17 mouse cellular contexts compared by ENCODE assay signal in genomic region chr11:120626785-120627467, GRCm38 (mm10). TPM values are rescaled to one million over a fixed set of nuclear protein-coding genes. Genes with fewer than 3 reads are reported as not detected.
DNase-seq lines count a peak whose midpoint lies in the region; ATAC-seq and TF ChIP-seq lines count a peak whose summit lies in the region.
"Had no signal": no experiment of that assay in that cellular context is flagged by ENCODE, and none has a peak within 500 bp of the region (broad histone marks: within the 10 kb centered on the region; RNA-seq: fewer than 3 reads in every experiment).

No protein-coding gene starts in this region.

- peaks cover 49% of the 10 kb centered on the region for H3K79me2 ChIP-seq in CH12.LX (replicated peaks; ENCODE audit: control insufficient read depth, extremely low read depth, insufficient read depth, poor library complexity, severe bottlenecking)

- no peak for TF ChIP-seq POLR2A in cerebellum, adult 2 months (IDR thresholded peaks at IDR 0.05; ENCODE audit: borderline replicate concordance, insufficient read depth, low read length)
- TF ChIP-seq POLR2A in CH12.LX (IDR thresholded peaks at IDR 0.05; ENCODE audit: low read depth, low read length): no peak

- WGBS in cerebellum, adult 2 months: 77% methylated on average over 11 of the region's 11 CpGs
- 87% methylated on average over 11 of the region's 11 CpGs for WGBS in liver, embryonic 11.5 days

- no peaks in the 10 kb centered on the region for H3K27me3 ChIP-seq in cerebellum, adult 2 months (ENCODE audit: control insufficient read depth, insufficient read depth, low read length)
- H3K27me3 ChIP-seq in CH12.LX (replicated peaks): no peaks in the 10 kb centered on the region
- no peaks in the 10 kb centered on the region for H3K27me3 ChIP-seq in liver, embryonic 11.5 days (replicated peaks; ENCODE audit: control insufficient read depth, insufficient read depth, low read length)
- H3K27me3 ChIP-seq: limb, embryonic 12.5 days; lung, embryonic 15.5 days had no signal

- TF ChIP-seq CTCF in cerebellum, adult 2 months (IDR thresholded peaks at IDR 0.05; ENCODE audit: borderline replicate concordance, insufficient read depth, low read depth, low read length): no peak
- TF ChIP-seq CTCF in CH12.LX (conservative IDR thresholded peaks at IDR 0.05 in 1 of 2, IDR thresholded peaks at IDR 0.05 in 1 of 2; ENCODE audit: low read depth in 2 of 2, low read length in 2 of 2): no peak

- H3K27ac ChIP-seq in cerebellum, adult 2 months (ENCODE audit: insufficient read depth, low read length): no peak overlapping the region
- H3K27ac ChIP-seq in CH12.LX (ENCODE audit: insufficient read depth, low read depth): peak overlapping the region; percentile 75; the same call in 1 of the 2 replicates
- H3K27ac ChIP-seq in liver, embryonic 11.5 days (ENCODE audit: low read depth, low read length): peak overlapping the region; percentile 63
- H3K27ac ChIP-seq: forebrain, embryonic 10.5 days; heart, adult 2 months; limb, embryonic 12.5 days; lung, embryonic 15.5 days had no signal

- H3K4me2 ChIP-seq in CH12.LX (ENCODE audit: insufficient read depth, low read depth, poor library complexity, severe bottlenecking): no peak overlapping the region
- H3K4me2 ChIP-seq in liver, embryonic 11.5 days: 0 out of 2 replicates have a peak overlapping the region, but pooled peaks have one; percentile 46
- H3K4me2 ChIP-seq: limb, embryonic 12.5 days; lung, embryonic 15.5 days had no signal

- no peak overlapping the region for H3K4me3 ChIP-seq in cerebellum, adult 2 months (replicated peaks; ENCODE audit: insufficient read depth, low read depth, low read length)
- H3K4me3 ChIP-seq in CH12.LX (replicated peaks in 1 of 3; ENCODE audit: low read depth in 2 of 3, low read length in 2 of 3, poor library complexity in 1 of 3): peak overlapping the region in 1 of 3 experiments; percentile 74
- H3K4me3 ChIP-seq in liver, embryonic 11.5 days (ENCODE audit: low read depth, low read length): no peak overlapping the region
- H3K4me3 ChIP-seq: forebrain, embryonic 10.5 days; heart, adult 2 months; limb, embryonic 12.5 days; lung, embryonic 15.5 days had no signal

- H3K9ac ChIP-seq in CH12.LX (ENCODE audit: insufficient read depth, low read depth): no peak overlapping the region; the same call in 1 of the 2 replicates
- no peak overlapping the region for H3K9ac ChIP-seq in liver, embryonic 11.5 days (ENCODE audit: low read depth, low read length)
- H3K9ac ChIP-seq: limb, embryonic 12.5 days; lung, embryonic 15.5 days had no signal

- H3K36me3 ChIP-seq in CH12.LX (replicated peaks in 1 of 2; ENCODE audit: control insufficient read depth in 1 of 2, insufficient read depth in 1 of 2, low read length in 1 of 2): peaks cover 37 to 55% of the 10 kb centered on the region in 2 experiments
- H3K36me3 ChIP-seq in liver, embryonic 11.5 days (ENCODE audit: control insufficient read depth, insufficient read depth, low read length): peaks cover 17% of the 10 kb centered on the region; the same call in 1 of the 2 replicates

- in situ Hi-C loops in CH12.LX (cut with MboI; ENCODE audit: low pct_ligation_motif_present, low pct_unique_long_range_greater_than_20kb, low sequenced_read_pairs): loop anchor here (10.0 kb wide), 1 partner anchor 58 kb away; no protein-coding TSS in a partner anchor

- peaks cover 24% of the 10 kb centered on the region for H3K4me1 ChIP-seq in cerebellum, adult 2 months (ENCODE audit: control insufficient read depth, insufficient read depth, low read length)
- peaks cover 42 to 79% of the 10 kb centered on the region in 2 experiments for H3K4me1 ChIP-seq in CH12.LX (ENCODE audit: control insufficient read depth in 1 of 2, insufficient read depth in 2 of 2)
- H3K4me1 ChIP-seq in liver, embryonic 11.5 days (replicated peaks; ENCODE audit: control insufficient read depth, insufficient read depth, low read length): peaks cover 70% of the 10 kb centered on the region

- no peak for TF ChIP-seq EP300 in CH12.LX (IDR thresholded peaks at IDR 0.05; ENCODE audit: low read length)

- no peak for ATAC-seq in liver, embryonic 11.5 days (replicated peaks; ENCODE audit: low FRiP score)

- no peaks in the 10 kb centered on the region for H3K9me3 ChIP-seq in CH12.LX (replicated peaks; ENCODE audit: low read length)
- no peaks in the 10 kb centered on the region for H3K9me3 ChIP-seq in liver, embryonic 11.5 days (ENCODE audit: control insufficient read depth, low read length)
- H3K9me3 ChIP-seq: forebrain, embryonic 10.5 days; limb, embryonic 12.5 days; lung, embryonic 15.5 days had no signal

- TF ChIP-seq RAD21 in CH12.LX (IDR thresholded peaks at IDR 0.05; ENCODE audit: low read depth, low read length): no peak

- peak; percentile 31 for DNase-seq in cerebellum, adult 11-12 months
- no peak for DNase-seq in cerebellum, adult 2 months
- DNase-seq in kidney, postnatal 10 days: peak; percentile 9
- no peak for DNase-seq in kidney, adult 18-20 months
- DNase-seq in CH12.LX (ENCODE audit: extremely low read depth): no peak
- DNase-seq in liver, embryonic 11.5 days (ENCODE audit: low spot score): no peak
- no peak for DNase-seq in lung, postnatal 36 days
- no peak for DNase-seq in kidney, postnatal 14 days
- DNase-seq: adrenal gland, postnatal 25 days; layer of hippocampus, adult 9-11 months had no signal

- dilution Hi-C loops in CH12.LX (cut with MboI; ENCODE audit: extremely low pct_ligation_motif_present, extremely low pct_unique_long_range_greater_than_20kb, low sequenced_read_pairs): no loop called here

TF ChIP-seq in CH12.LX, 34 proteins besides CTCF, POLR2A, EP300 and RAD21:
- TF ChIP-seq JUND (conservative IDR thresholded peaks at IDR 0.05; ENCODE audit: low read depth, low read length) (no peak), USF1 (IDR thresholded peaks at IDR 0.05; ENCODE audit: low read depth, low read length) (no peak), MEF2A (IDR thresholded peaks at IDR 0.05; ENCODE audit: borderline replicate concordance, low read depth, low read length) (no peak), ZKSCAN1 (IDR thresholded peaks at IDR 0.05; ENCODE audit: borderline replicate concordance, low read depth, low read length) (no peak), E2F4 (IDR thresholded peaks at IDR 0.05; ENCODE audit: insufficient replicate concordance, low read depth, low read length) (no peak), RCOR1 (conservative IDR thresholded peaks at IDR 0.05; ENCODE audit: low read depth, low read length) (no peak), ZMIZ1 (IDR thresholded peaks at IDR 0.05; ENCODE audit: low read depth, low read length) (no peak), CHD2 (IDR thresholded peaks at IDR 0.05; ENCODE audit: low read length) (no peak), CHD1 (IDR thresholded peaks at IDR 0.05; ENCODE audit: low read depth, low read length) (no peak), KAT2A (IDR thresholded peaks at IDR 0.05; ENCODE audit: insufficient replicate concordance, low read length) (no peak), MAFK (IDR thresholded peaks at IDR 0.05; ENCODE audit: insufficient replicate concordance, low read length) (no peak), MAZ (IDR thresholded peaks at IDR 0.05; ENCODE audit: low read depth, low read length) (no peak), ZC3H11A (IDR thresholded peaks at IDR 0.05; ENCODE audit: low read depth, low read length) (no peak), MXI1 (IDR thresholded peaks at IDR 0.05; ENCODE audit: low read depth, low read length) (no peak), USF2 (conservative IDR thresholded peaks at IDR 0.05; ENCODE audit: low read depth, low read length) (no peak)

RNA-seq across cellular contexts. Expression of gene Sirt7, which starts 1.9 kb away (rescaled TPM):
- 76.9 and 80.5 TPM in 2 replicates for polyA plus RNA-seq in cerebellum, adult 2 months (2012; rRNA removed)
- total RNA-seq in CH12.LX (2012; rRNA removed) (75.2 and 87.1 TPM in 2 replicates), CH12.LX (2014; rRNA removed) (71.7 and 74.4 TPM in 2 replicates)
- 84.4 and 91.3 TPM in 2 replicates for polyA plus RNA-seq in CH12.LX (2012; ENCODE audit: insufficient read length, low read depth)
- polyA plus RNA-seq in liver, embryonic 11.5 days (2014; fragmentation: Nextera tagmentation; extraction: Ambion mirVana): 48.6 and 54.8 TPM in 2 replicates

RNA-seq across cellular contexts. Expression of gene Mafg, which starts 6.5 kb away (rescaled TPM):
- 60.5 and 65.3 TPM in 2 replicates for polyA plus RNA-seq in cerebellum, adult 2 months (2012; rRNA removed)
- total RNA-seq in CH12.LX (2012; rRNA removed) (26.4 and 29.3 TPM in 2 replicates), CH12.LX (2014; rRNA removed) (14.6 and 17.0 TPM in 2 replicates)
- 62.1 and 63.7 TPM in 2 replicates for polyA plus RNA-seq in CH12.LX (2012; ENCODE audit: insufficient read length, low read depth)
- 32.6 and 34.8 TPM in 2 replicates for polyA plus RNA-seq in liver, embryonic 11.5 days (2014; fragmentation: Nextera tagmentation; extraction: Ambion mirVana)

RNA-seq across cellular contexts. Expression of gene Pcyt2, which starts 9.2 kb away (rescaled TPM):
- 401 and 403 TPM in 2 replicates for polyA plus RNA-seq in cerebellum, adult 2 months (2012; rRNA removed)
- total RNA-seq in CH12.LX (2012; rRNA removed) (166 and 175 TPM in 2 replicates), CH12.LX (2014; rRNA removed) (149 and 154 TPM in 2 replicates)
- 155 and 158 TPM in 2 replicates for polyA plus RNA-seq in CH12.LX (2012; ENCODE audit: insufficient read length, low read depth)
- polyA plus RNA-seq in liver, embryonic 11.5 days (2014; fragmentation: Nextera tagmentation; extraction: Ambion mirVana): 165 and 175 TPM in 2 replicates

RNA-seq across cellular contexts. Expression of gene Pycr1, which starts 16.6 kb away (rescaled TPM):
- 2.1 and 2.3 TPM in 2 replicates for polyA plus RNA-seq in cerebellum, adult 2 months (2012; rRNA removed)
- total RNA-seq in CH12.LX (2012; rRNA removed) (26.2 and 75.3 TPM in 2 replicates), CH12.LX (2014; rRNA removed) (18.3 and 21.0 TPM in 2 replicates)
- polyA plus RNA-seq in CH12.LX (2012; ENCODE audit: insufficient read length, low read depth): 27.2 and 32.3 TPM in 2 replicates
- polyA plus RNA-seq in liver, embryonic 11.5 days (2014; fragmentation: Nextera tagmentation; extraction: Ambion mirVana): 18.5 and 21.2 TPM in 2 replicates

RNA-seq across cellular contexts. Expression of gene Npb, which starts 18.6 kb away (rescaled TPM):
- 4.7 and 5.6 TPM in 2 replicates for polyA plus RNA-seq in cerebellum, adult 2 months (2012; rRNA removed)
- total RNA-seq in CH12.LX (2012; rRNA removed): 0.55 TPM in 1 of 2 replicates, not detected in the other
- total RNA-seq in CH12.LX (2014; rRNA removed): not detected in 2 replicates
- polyA plus RNA-seq in CH12.LX (2012; ENCODE audit: insufficient read length, low read depth): 1.0 and 1.3 TPM in 2 replicates
- 3.6 and 6.3 TPM in 2 replicates for polyA plus RNA-seq in liver, embryonic 11.5 days (2014; fragmentation: Nextera tagmentation; extraction: Ambion mirVana)
- total RNA-seq: gastrocnemius, adult 8-10 months; heart, adult 2 months; hematopoietic stem cell, adult 5-6 weeks had no signal
- polyA plus RNA-seq: forebrain, embryonic 10.5 days; heart, adult 2 months; neural tube, embryonic 14.5 days had no signal

Comparison
In these comparisons a context has a peak if more than half of its experiments do, and no peak if none do; other contexts are left out.
1. DNase-seq: peak in cerebellum, adult 11-12 months (single experiment) and kidney, postnatal 10 days (single experiment); none in cerebellum, adult 2 months (0 of 2), kidney, adult 18-20 months (single experiment), CH12.LX (single experiment), liver, embryonic 11.5 days (single experiment), lung, postnatal 36 days (single experiment) and kidney, postnatal 14 days (single experiment).